Mouse (Mus musculus): ENCODE measurements around the gene Tbx6.

The Tbx6 gene

GRCm38 (mm10) chr7:126794271-126794605 lies 13.0 kb downstream of the Tbx6 start:
- DNase-seq (ENCODE audit: low spot score in 2 of 2) = no peak

DNA sequence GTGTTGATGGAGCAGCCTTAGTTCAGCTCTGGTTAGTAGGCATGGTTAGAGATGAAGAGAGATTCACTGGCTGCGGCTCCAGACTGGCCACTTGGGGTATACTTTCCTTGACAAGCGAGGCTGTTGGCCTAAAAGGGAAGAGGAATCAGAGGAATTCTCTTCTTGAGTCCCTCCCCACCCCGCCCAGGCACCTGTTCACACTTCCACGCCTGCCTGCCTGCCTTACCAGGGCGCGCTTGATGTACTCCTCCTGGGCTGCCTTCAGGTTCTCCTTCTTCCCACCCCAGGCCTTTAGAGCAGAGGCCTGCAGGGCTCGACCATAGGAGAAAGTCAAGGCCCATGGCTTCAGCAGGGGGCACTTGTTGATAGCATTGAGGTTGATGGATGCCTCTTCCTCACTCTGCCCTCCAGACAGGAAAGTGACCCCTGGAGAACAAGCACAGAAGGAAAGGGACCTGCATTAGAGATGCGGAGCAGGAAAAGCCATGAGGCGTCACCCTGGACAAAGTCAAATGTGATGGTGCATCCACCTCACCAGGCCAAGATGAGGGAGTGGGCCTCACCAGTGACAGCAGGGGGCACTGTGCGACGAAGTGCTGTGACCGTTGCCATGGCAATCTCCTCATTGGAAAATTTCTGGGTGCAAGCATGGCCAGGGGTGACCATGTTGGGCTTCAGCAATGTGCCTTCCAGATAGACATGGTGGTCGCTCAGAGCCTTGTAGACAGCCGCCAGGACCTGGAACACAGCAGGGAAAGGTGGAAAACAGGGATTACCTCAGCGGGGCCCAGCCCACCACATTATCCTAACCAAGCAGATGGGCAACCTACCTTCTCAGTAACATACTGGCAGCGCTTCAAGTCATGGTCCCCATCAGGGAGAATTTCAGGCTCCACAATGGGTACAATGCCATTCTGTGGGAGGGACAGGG lies 14.4 kb downstream of the Tbx6 start:
- no peak for DNase-seq (ENCODE audit: low spot score in 2 of 2)

GRCm38 (mm10) chr7:126796350-126796932 lies 15.2 kb downstream of the Tbx6 start:
- DNase-seq (ENCODE audit: low spot score in 2 of 2) = peak; percentile 49 to 52

DNA sequence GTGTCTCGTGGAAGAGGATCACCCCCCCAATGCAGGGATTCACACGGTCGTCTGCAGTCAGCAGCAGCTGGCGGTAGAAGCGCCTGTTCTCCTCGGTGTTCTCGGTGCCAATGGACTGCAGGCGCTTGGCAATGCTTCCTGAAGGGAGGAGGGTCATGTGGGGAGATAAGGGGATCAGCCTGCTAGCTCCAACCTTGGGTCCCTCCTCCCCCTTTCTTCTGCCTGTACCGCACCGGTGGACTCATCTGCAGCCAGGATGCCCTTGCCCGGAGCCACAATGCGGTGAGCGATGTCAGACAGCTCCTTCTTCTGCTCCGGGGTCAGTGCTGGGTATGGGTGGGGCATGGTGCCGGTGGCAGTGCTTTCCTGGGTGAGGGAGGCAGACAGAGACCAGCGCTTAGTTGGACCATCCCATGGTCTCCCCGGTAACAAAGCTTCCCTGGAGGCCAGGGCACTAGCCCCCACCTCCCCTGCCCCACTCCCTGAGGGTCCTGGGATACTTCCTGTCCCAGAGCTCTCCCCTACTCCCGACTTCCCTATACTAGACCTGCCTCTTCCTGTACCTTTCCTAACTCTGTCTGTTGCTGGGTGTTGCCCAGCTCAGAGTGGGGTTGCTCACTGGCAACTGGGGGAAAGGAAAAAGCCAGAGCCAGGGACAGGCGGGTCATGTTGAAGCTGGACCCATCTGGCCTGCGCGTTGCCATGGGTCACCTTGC lies 16.3 kb downstream of the Tbx6 start, which contains the start of gene Fam57b:
Gene Fam57b, plus strand, starts transcription at position 258 of the 716 bp plus-strand sequence.
- no peak for DNase-seq (ENCODE audit: low spot score in 2 of 2)

DNA sequence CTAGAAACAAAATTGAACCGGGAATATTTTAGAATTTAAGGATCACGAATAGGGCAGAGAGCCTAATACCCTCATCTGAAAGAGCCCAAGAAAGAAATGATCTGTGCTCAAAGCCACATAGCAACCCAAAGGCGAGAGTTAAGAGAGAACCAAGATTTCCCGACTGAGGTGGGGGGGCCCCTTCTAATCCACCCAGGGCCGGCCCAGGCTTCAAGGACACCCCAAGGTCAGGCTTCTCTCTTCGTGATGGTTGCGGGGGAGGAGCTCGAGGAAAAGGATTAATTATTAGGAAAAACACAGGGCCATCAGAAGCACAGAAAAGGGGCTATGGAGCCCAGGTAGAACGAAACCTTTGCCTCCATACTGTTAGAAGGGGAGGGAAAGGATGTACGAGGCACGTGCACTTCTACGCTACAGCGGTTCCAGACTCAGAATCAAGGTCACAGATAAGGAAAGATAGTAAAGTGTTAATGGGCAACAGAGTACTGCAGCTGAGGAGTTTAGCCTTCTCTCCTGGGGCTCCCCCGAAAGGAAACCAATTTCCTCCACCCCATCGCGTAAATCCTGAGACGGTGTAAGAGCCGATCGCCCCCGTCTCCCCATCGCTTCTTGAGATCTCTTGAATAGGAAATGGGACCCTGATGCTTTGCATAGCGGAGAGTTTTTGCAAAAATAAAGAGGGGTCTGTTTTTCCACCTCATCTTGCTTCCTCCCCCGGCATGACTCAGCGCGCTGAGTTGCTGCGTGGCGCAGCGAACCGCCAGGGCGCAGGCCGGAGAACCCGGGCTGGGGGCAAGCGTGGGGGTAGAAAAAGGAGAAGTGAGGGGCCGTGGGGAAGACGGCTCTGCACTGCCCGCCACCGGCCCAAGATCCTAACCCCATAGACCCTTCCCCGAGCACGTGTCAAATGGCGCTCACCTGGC lies 17.1 kb downstream of the Tbx6 start:
- peak in 1 of 2 experiments; percentile 53 for DNase-seq (ENCODE audit: low spot score in 2 of 2)

- DNase-seq (ENCODE audit: low spot score in 2 of 2) = peak; percentile 96 to 97
Observed at GRCm38 (mm10) chr7:126799050-126799467, 17.8 kb downstream of the Tbx6 start.

DNA sequence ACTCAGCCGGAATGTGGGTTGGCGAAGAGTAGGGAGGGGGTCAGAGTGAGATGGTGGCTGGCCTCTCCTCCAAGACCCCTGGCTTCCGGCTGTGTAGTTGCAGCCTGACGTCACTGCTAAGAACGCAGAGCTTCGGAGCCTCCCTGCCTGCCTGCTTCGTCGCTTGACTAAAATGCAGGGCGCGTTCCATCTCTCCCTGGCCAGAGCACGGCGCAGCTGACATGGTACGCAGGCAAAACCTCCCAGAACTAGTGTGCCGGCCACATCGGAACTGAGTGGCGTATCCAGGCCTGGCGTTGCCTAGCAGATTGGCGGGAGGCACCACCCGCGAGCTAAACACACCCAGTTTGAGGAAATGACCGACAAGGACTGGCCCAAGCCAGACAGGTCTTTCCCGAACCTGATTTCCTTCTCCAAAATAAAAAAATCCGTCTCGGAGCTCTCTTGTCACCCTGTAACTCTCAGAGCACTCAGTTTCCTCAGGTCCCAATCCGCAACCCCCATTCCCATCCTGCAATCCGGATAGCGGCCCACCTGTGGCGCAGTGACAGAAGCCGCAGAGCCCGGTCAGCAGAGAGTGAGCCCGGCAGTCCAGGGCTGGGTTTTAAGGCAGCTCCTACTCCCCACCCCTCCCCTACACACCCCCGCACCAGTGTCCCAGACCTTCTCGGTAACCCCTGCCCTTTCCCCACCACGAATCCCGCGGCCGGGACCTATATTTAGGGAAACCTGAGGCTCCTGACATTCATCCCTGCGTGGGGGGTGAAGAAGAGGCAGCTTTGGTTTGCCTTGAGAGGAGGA lies 18.4 kb downstream of the Tbx6 start:
- peak; percentile 85 to 86 for DNase-seq (ENCODE audit: low spot score in 2 of 2)

GRCm38 (mm10) chr7:126800269-126801056 lies 19.2 kb downstream of the Tbx6 start:
- peak in 1 of 2 experiments; percentile 53 for DNase-seq (ENCODE audit: low spot score in 2 of 2)

DNA sequence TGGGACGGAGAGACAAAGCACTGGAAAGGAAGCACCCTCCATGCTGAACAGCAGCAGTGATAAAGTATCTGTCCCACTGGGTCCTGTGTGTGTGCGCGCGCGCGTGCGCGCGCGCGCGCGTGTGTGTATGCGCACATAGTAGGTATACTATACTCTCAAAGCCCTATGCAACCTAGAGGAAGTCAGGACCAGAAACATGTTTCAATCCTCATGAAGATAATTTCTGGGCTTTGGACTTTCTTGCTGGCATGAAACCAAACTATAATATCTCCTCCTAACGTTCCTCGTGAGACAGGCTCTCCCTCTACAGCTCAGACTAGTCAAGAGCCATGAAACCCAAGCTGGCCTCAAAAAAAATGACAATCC lies 19.8 kb downstream of the Tbx6 start:
- DNase-seq (ENCODE audit: low spot score in 2 of 2) = no peak

- DNase-seq (ENCODE audit: low spot score in 2 of 2) = no peak
Observed at GRCm38 (mm10) chr7:126802134-126802889, 21.0 kb downstream of the Tbx6 start.

DNA sequence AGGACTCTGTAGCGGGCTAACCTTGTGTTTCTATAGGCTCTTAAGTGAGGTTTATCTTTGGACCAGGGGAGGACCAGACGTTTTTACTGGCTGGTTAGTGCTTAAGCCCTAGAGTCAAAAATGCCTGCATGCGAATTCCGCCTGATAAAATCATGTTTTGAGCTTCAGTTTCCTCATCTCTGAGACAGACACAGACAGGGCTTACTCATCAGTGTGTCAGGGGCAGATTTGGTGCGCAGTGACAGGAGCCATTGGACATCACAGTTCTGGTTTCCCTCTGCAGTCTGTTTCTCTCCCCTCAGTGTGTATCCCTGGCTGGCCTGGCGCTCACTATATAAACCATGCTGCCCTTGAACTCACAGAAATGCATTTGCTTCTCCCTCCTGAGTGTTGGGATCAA lies 21.9 kb downstream of the Tbx6 start:
- DNase-seq (ENCODE audit: low spot score in 2 of 2) = no peak

- DNase-seq (ENCODE audit: low spot score in 2 of 2) = no peak
Observed at GRCm38 (mm10) chr7:126803751-126804150, 22.5 kb downstream of the Tbx6 start.

GRCm38 (mm10) chr7:126806956-126807355 lies 25.7 kb downstream of the Tbx6 start:
- no peak for DNase-seq (ENCODE audit: low spot score in 2 of 2)

DNA sequence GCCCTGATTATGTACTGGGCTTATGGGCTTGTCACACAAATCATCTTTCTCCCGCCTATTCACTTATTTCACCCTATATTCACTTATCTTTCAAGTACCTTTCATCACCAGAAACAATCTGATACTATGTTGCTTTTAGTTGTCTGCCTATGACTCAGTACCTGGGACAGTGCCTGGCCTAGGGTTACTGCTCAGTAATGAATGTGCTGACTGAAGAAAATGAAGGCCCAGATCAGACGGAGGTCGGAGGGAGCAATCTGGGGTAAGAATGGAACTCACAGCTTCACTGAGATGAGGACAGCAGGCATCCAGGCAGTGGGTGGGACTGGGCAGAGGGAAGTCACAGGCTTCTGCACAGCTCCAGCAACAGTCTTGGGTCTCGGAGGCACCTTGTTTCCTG lies 26.1 kb downstream of the Tbx6 start:
- no peak for DNase-seq (ENCODE audit: low spot score in 2 of 2)

- peak; percentile 92 to 95 for DNase-seq (ENCODE audit: low spot score in 2 of 2)
Observed at GRCm38 (mm10) chr7:126808703-126809455, 27.6 kb downstream of the Tbx6 start.

DNA sequence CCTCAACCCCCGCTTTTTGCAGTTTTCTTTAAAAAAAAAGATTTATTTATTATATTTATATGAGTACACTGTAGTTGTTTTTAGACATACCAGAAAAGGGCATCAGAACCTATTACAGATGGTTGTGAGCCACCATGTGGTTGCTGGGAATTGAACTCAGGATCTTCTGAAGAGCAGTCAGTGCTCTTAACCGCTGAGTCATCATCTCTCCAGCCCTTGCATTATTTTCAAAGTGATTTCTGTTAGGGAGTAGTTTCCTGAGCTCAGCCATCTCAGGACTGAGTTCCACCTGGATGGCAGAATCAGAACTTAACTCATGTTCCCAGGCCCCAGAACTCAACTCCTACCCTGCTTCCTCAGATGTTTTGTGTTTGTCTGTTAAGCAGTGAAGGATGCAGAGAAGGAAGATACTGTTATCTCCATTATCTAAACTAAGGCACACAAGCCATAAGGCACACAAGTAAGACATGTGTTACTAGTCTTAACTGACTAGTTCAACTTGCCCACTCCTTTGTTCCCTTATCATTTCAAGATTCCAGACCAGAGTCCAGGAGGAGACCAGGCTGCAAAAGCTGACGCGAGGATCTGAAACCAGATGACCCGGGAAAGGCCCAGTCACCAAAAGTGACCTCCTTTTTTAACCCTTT lies 28.6 kb downstream of the Tbx6 start:
- no peak for DNase-seq (ENCODE audit: low spot score in 2 of 2)

DNA sequence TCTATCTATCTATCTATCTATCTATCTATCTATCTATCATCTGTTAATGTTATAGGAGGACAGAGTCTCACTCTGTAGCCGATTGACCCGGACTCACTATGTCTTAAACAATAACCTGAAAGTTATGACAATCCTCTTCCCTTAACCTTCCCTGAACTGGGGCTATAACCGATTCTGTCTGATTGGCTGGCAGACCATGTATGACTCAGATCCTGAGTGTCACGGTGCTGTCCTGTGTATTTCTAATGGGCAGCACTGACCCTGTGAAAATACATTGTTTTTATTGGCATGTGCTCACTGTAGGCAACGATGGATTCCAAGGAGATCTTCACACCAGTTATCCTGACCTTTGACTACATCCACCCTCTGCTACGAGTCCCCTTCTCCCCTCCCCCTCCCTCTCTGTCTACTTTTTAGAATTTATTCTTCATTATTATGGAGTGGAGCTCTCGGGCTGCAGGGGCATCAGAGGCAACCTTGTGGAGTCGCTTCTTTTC lies 34.5 kb downstream of the Tbx6 start:
- no peak for DNase-seq (ENCODE audit: low spot score in 2 of 2)

DNA sequence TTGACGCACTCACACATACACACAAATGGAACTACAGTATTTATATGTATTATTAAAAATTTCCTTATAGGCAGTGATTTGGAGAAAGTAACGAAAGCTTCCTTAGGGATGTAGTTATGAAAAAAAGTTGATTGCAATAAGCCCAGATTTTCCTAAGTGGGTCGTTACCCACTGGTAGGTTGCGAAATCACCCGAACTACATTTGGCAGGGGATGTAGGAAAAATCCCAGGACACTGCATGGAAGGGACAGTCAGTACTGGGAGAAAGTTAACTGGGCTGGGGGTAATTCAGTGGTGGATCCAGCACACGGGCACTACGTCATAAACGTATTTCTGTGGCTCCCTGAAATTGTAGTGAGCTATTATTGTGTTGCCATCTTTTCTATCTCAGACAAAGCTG lies 35.2 kb downstream of the Tbx6 start:
- no peak for DNase-seq (ENCODE audit: low spot score in 2 of 2)

Data from frontal cortex, postnatal 36 days (tissue).